Mouse (Mus musculus) CH12.LX (cell line): ENCODE results near the gene Cyp11a1. TPM values are rescaled to one million over a fixed set of nuclear protein-coding genes. Genes with fewer than 3 reads are reported as not detected.

ENCODE experiments used
- DNase-seq: peaks from one replicate; pipeline ENCODE4 v3.0.0-alpha.2; 2013; ENCODE audit errors: extremely low read depth
- H3K27ac ChIP-seq: 2 replicates; pipeline ENCODE4 v1.5.1; 2012; ENCODE audit warnings: low read depth, mild to moderate bottlenecking, control low read depth, moderate library complexity; ENCODE audit not compliant: insufficient read depth
- H3K27me3 ChIP-seq: replicated peaks from 2 replicates; pipeline ENCODE3; 2012; ENCODE audit warnings: inconsistent platforms
- H3K36me3 ChIP-seq, 2 experiments: replicated peaks in 1 of 2; 2 replicates each; pipeline versions ENCODE3 to v1.6.1; 2012; ENCODE audit warnings: inconsistent platforms in 1 of 2, low read length in 1 of 2, mild to moderate bottlenecking in 1 of 2, mixed read lengths in 1 of 2, moderate library complexity in 1 of 2; ENCODE audit not compliant: control insufficient read depth in 1 of 2, insufficient read depth in 1 of 2
- H3K4me1 ChIP-seq, 2 experiments: 2 replicates each; pipeline ENCODE4 v1.6.1; 2012; ENCODE audit warnings: inconsistent platforms in 1 of 2, moderate library complexity in 1 of 2; ENCODE audit not compliant: insufficient read depth in 2 of 2, control insufficient read depth in 1 of 2
- H3K4me2 ChIP-seq: 2 replicates; pipeline ENCODE4 v1.6.1; 2012; ENCODE audit warnings: low read depth, mild to moderate bottlenecking, control low read depth; ENCODE audit not compliant: poor library complexity, insufficient read depth, severe bottlenecking
- H3K4me3 ChIP-seq, 3 experiments: fragments of 150-350 bp in 1 of 3; sonication (generic) in 1 of 3; replicated peaks in 1 of 3; 2 replicates each; pipeline versions ENCODE3 to v1.5.1; 2011 to 2012; ENCODE audit warnings: low read depth in 2 of 3, low read length in 2 of 3, mild to moderate bottlenecking in 2 of 3, moderate library complexity in 2 of 3, control low read depth in 1 of 3, improper control_type of control experiment in 1 of 3, inconsistent platforms in 1 of 3, mixed read lengths in 1 of 3; ENCODE audit not compliant: poor library complexity in 1 of 3
- H3K79me2 ChIP-seq: replicated peaks from 2 replicates; pipeline ENCODE4 v1.6.1; 2012; ENCODE audit warnings: mild to moderate bottlenecking, moderate library complexity; ENCODE audit not compliant: control insufficient read depth, poor library complexity, insufficient read depth, severe bottlenecking; ENCODE audit errors: extremely low read depth
- H3K9ac ChIP-seq: 2 replicates; pipeline ENCODE4 v1.6.1; 2012; ENCODE audit warnings: low read depth, mild to moderate bottlenecking, control low read depth, moderate library complexity; ENCODE audit not compliant: insufficient read depth
- H3K9me3 ChIP-seq: replicated peaks from 2 replicates; pipeline ENCODE3; 2012; ENCODE audit warnings: low read length, inconsistent platforms, mixed read lengths
- CHD1 ChIP-seq: IDR thresholded peaks from 2 replicates; pipeline ENCODE4 v1.6.1; 2012; ENCODE audit warnings: low read depth, low read length, improper control_type of control experiment, inconsistent platforms
- CHD2 ChIP-seq: IDR thresholded peaks from 2 replicates; pipeline ENCODE4 v1.6.1; 2011; ENCODE audit warnings: low read length, improper control_type of control experiment
- CTCF ChIP-seq, 2 experiments: IDR thresholded peaks in 1 of 2; conservative IDR thresholded peaks in 1 of 2; 2 replicates each; pipeline ENCODE4 v1.5.1; 2011 to 2012; ENCODE audit warnings: low read depth in 2 of 2, low read length in 2 of 2, improper control_type of control experiment in 1 of 2, inconsistent platforms in 1 of 2, mild to moderate bottlenecking in 1 of 2, moderate library complexity in 1 of 2
- E2F4 ChIP-seq: IDR thresholded peaks from 2 replicates; pipeline ENCODE4 v1.6.1; 2011; ENCODE audit warnings: low read depth, low read length, improper control_type of control experiment; ENCODE audit not compliant: insufficient replicate concordance
- ELF1 ChIP-seq: IDR thresholded peaks from 2 replicates; pipeline ENCODE4 v1.6.1; 2014; ENCODE audit warnings: low read depth, mild to moderate bottlenecking, inconsistent platforms, low read length, improper control_type of control experiment
- EP300 ChIP-seq: IDR thresholded peaks from 2 replicates; pipeline ENCODE4 v1.6.1; 2011; ENCODE audit warnings: low read length, improper control_type of control experiment
- GABPA ChIP-seq: IDR thresholded peaks from 2 replicates; pipeline ENCODE4 v1.6.1; 2012; ENCODE audit warnings: low read depth, low read length, improper control_type of control experiment, inconsistent platforms; ENCODE audit not compliant: insufficient replicate concordance
- HCFC1 ChIP-seq: IDR thresholded peaks from 2 replicates; pipeline ENCODE4 v1.6.1; 2012; ENCODE audit warnings: low read depth, mild to moderate bottlenecking, inconsistent platforms, low read length, improper control_type of control experiment
- IRF4 ChIP-seq: IDR thresholded peaks from 2 replicates; pipeline ENCODE4 v1.6.1; 2014; ENCODE audit warnings: low read depth, mild to moderate bottlenecking, inconsistent platforms, low read length, improper control_type of control experiment
- JUN ChIP-seq: IDR thresholded peaks from 2 replicates; pipeline ENCODE4 v1.6.1; 2011; ENCODE audit warnings: low read depth, mild to moderate bottlenecking, low read length, improper control_type of control experiment, moderate library complexity; ENCODE audit not compliant: insufficient read depth
- KAT2A ChIP-seq: IDR thresholded peaks from 2 replicates; pipeline ENCODE4 v1.6.1; 2012; ENCODE audit warnings: low read length, improper control_type of control experiment, inconsistent platforms; ENCODE audit not compliant: insufficient replicate concordance
- MAZ ChIP-seq: IDR thresholded peaks from 2 replicates; pipeline ENCODE4 v1.6.1; 2012; ENCODE audit warnings: low read depth, mild to moderate bottlenecking, inconsistent platforms, low read length, improper control_type of control experiment, moderate library complexity
- MXI1 ChIP-seq: IDR thresholded peaks from 2 replicates; pipeline ENCODE4 v1.6.1; 2011; ENCODE audit warnings: mild to moderate bottlenecking, low read depth, low read length, improper control_type of control experiment
- NRF1 ChIP-seq: IDR thresholded peaks from 2 replicates; pipeline ENCODE4 v1.6.1; 2014; ENCODE audit warnings: low read depth, mild to moderate bottlenecking, inconsistent platforms, low read length, improper control_type of control experiment, moderate library complexity
- PAX5 ChIP-seq: IDR thresholded peaks from 2 replicates; pipeline ENCODE4 v1.6.1; 2012; ENCODE audit warnings: low read length, inconsistent platforms, mixed read lengths
- POLR2A ChIP-seq: IDR thresholded peaks from 2 replicates; pipeline ENCODE4 v1.6.1; 2011; ENCODE audit warnings: low read depth, mild to moderate bottlenecking, improper control_type of control experiment, low read length
- POLR2AphosphoS2 ChIP-seq: IDR thresholded peaks from 2 replicates; pipeline ENCODE4 v1.6.1; 2011; ENCODE audit warnings: low read depth, low read length, improper control_type of control experiment
- RAD21 ChIP-seq: IDR thresholded peaks from 2 replicates; pipeline ENCODE4 v1.6.1; 2011; ENCODE audit warnings: low read depth, mild to moderate bottlenecking, low read length, improper control_type of control experiment, moderate library complexity
- SIN3A ChIP-seq: IDR thresholded peaks from 2 replicates; pipeline ENCODE4 v1.6.1; 2012; ENCODE audit warnings: low read length, improper control_type of control experiment, inconsistent platforms
- SMC3 ChIP-seq: IDR thresholded peaks from 2 replicates; pipeline ENCODE4 v1.6.1; 2011; ENCODE audit warnings: low read depth, low read length, improper control_type of control experiment
- TBP ChIP-seq: conservative IDR thresholded peaks from 2 replicates; pipeline ENCODE4 v1.6.1; 2011; ENCODE audit warnings: low read depth, low read length, improper control_type of control experiment
- TCF12 ChIP-seq: IDR thresholded peaks from 2 replicates; pipeline ENCODE4 v1.6.1; 2014; ENCODE audit warnings: low read depth, mild to moderate bottlenecking, inconsistent platforms, low read length, improper control_type of control experiment
- UBTF ChIP-seq: IDR thresholded peaks from 2 replicates; pipeline ENCODE4 v1.6.1; 2012; ENCODE audit warnings: low read depth, mild to moderate bottlenecking, inconsistent platforms, low read length, improper control_type of control experiment, moderate library complexity
- USF2 ChIP-seq: conservative IDR thresholded peaks from 2 replicates; pipeline ENCODE4 v1.6.1; 2011; ENCODE audit warnings: low read depth, low read length, improper control_type of control experiment
- ZC3H11A ChIP-seq: IDR thresholded peaks from 2 replicates; pipeline ENCODE4 v1.6.1; 2012; ENCODE audit warnings: low read depth, mild to moderate bottlenecking, inconsistent platforms, low read length, improper control_type of control experiment
- ZKSCAN1 ChIP-seq: IDR thresholded peaks from 2 replicates; pipeline ENCODE4 v1.6.1; 2012; ENCODE audit warnings: low read depth, inconsistent platforms, low read length, improper control_type of control experiment, borderline replicate concordance
- ZMIZ1 ChIP-seq: IDR thresholded peaks from 2 replicates; pipeline ENCODE4 v1.6.1; 2012; ENCODE audit warnings: low read depth, mild to moderate bottlenecking, inconsistent platforms, low read length, improper control_type of control experiment
- ZNF384 ChIP-seq: IDR thresholded peaks from 2 replicates; pipeline ENCODE4 v1.6.1; 2012; ENCODE audit warnings: low read depth, low read length, improper control_type of control experiment, inconsistent platforms
- dilution Hi-C: fragments of 300-500 bp; cut with MboI; formaldehyde crosslinking; loops from 2 replicates; pipeline ENCODE4 v1.14.3; 2020; ENCODE audit warnings: low sequenced_read_pairs; ENCODE audit not compliant: extremely low pct_unique_long_range_greater_than_20kb, extremely low pct_ligation_motif_present
- in situ Hi-C: fragments of 300-500 bp; cut with MboI; formaldehyde crosslinking; loops from 3 replicates; pipeline ENCODE4 v1.14.3; 2019; ENCODE audit warnings: low sequenced_read_pairs, low pct_ligation_motif_present, low pct_unique_long_range_greater_than_20kb, mixed read lengths
- polyA plus RNA-seq: library from polyadenylated mRNA; unstranded; fragments of >175 nt; gene quantifications from 2 replicates; pipeline ENCODE4 v1.2.1, GENCODE M21; 2012; ENCODE audit warnings: low read depth; ENCODE audit not compliant: insufficient read length
- total RNA-seq, 2 experiments: library from RNA; depleted of rRNA; stranded (reverse); fragments of 300-350 nt in 1 of 2; fragments of >200 nt in 1 of 2; gene quantifications; 2 replicates each; pipeline ENCODE4 v1.2.3; 2012 to 2014

Cyp11a1 gene
- total and polyA plus RNA-seq, 3 experiments = 2.6 to 12.8 (median 9.0) TPM

DNA sequence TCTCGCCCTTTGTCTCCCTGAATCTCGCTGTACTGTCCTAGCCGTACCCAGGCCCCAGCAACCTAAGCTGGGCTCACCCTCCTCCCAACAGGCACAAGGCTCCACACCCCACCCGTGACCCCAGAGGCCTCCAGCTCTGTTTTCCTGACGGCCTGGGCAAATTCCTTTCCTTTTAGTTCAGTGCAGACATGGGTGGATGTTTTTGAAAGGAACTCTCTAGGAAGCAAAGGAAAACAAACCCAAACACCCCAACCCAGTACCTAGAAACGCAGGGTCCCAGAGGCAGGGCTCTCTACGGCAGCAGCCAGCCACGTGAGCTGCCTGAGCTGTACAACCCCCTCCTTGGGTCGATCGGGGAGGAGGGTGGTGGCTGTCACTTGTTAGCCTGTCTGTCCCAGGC lies 36.2 kb downstream of the Cyp11a1 start:
- DNase-seq = no peak
- Histone ChIP-seq H3K4me1 (peaks cover 8 to 29% of the 10 kb centered on the region in 2 experiments; a peak in 3 of 4 replicates), H3K9ac (no peak overlapping the region), H3K9me3 (no peaks in the 10 kb centered on the region), H3K79me2 (no peaks in the 10 kb centered on the region), H3K36me3 (no peaks in the 10 kb centered on the region), H3K4me3 (no peak overlapping the region), H3K27ac (no peak overlapping the region), H3K4me2 (no peak overlapping the region), H3K27me3 (peaks cover 2% of the 10 kb centered on the region)
- in situ Hi-C loops (no loop called here), dilution Hi-C loops (no loop called here)
- TF ChIP-seq GABPA (no peak), PAX5 (no peak), CHD2 (no peak), CTCF (conservative IDR thresholded peaks at IDR 0.05 in 1 of 2, IDR thresholded peaks at IDR 0.05 in 1 of 2; ENCODE audit: low read depth in 2 of 2, low read length in 2 of 2) (no peak)

DNA sequence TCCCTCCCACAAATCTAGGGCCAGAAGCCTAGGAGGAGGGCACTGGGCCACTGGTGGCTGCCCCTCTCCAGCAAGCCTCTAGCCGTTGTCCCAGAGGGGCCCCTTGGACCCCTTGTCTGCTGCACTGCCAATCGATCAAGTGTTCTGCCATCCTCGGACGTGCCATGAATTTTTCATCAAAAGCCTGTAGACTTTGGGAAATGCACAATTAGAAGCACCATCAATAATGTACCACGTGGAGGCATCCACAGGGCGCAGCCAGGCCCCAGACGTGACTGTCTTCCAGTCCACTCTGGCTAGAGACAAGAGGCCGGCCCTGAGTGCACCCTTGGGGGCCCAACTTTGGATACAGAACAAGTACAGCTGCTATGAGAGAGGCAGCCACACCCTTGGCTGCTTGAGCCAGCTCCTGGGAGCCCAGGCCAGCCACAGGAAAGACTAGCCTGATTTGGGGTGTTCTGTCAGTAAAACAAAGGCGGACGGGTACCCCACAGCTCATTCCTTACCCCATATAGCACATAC lies 37.3 kb downstream of the Cyp11a1 start:
- H3K27ac ChIP-seq = no peak overlapping the region
- in situ Hi-C loops = no loop called here

GRCm38 (mm10) chr9:58044828-58045227 lies 38.6 kb downstream of the Cyp11a1 start:
- H3K4me2 ChIP-seq = no peak overlapping the region
- in situ Hi-C loops = no loop called here

More for the DNA sequence above, 37.3 kb downstream of the Cyp11a1 start:
- Histone ChIP-seq H3K79me2 (no peaks in the 10 kb centered on the region), H3K4me2 (no peak overlapping the region), H3K4me3 (no peak overlapping the region), H3K36me3 (no peaks in the 10 kb centered on the region), H3K9ac (no peak overlapping the region), H3K4me1 (peaks cover 13 to 41% of the 10 kb centered on the region in 2 experiments), H3K9me3 (no peaks in the 10 kb centered on the region), H3K27me3 (no peaks in the 10 kb centered on the region)
- TF ChIP-seq JUN (no peak), ZKSCAN1 (no peak), MXI1 (no peak), E2F4 (no peak), POLR2AphosphoS2 (no peak), CHD1 (no peak), ZC3H11A (no peak), KAT2A (no peak), USF2 (no peak)
- no peak for DNase-seq
- dilution Hi-C loops = no loop called here

More at GRCm38 (mm10) chr9:58044828-58045227, 38.6 kb downstream of the Cyp11a1 start:
- Histone ChIP-seq H3K79me2 (no peaks in the 10 kb centered on the region), H3K36me3 (no peaks in the 10 kb centered on the region), H3K4me3 (no peak overlapping the region), H3K27ac (no peak overlapping the region), H3K27me3 (peaks cover 3% of the 10 kb centered on the region), H3K9me3 (no peaks in the 10 kb centered on the region), H3K4me1 (peaks cover 13 to 45% of the 10 kb centered on the region in 2 experiments), H3K9ac (no peak overlapping the region)
- DNase-seq = no peak
- dilution Hi-C loops = no loop called here
- TF ChIP-seq KAT2A = no peak
- TF ChIP-seq ELF1 = no peak
- no peak for TF ChIP-seq HCFC1
- no peak for TF ChIP-seq MXI1
- no peak for TF ChIP-seq IRF4
- TF ChIP-seq ZMIZ1 = no peak
- no peak for TF ChIP-seq CHD1
- no peak for TF ChIP-seq UBTF
- no peak for TF ChIP-seq PAX5
- no peak for TF ChIP-seq EP300
- no peak for TF ChIP-seq SIN3A
- TF ChIP-seq NRF1 = no peak
- TF ChIP-seq TBP = no peak
- no peak for TF ChIP-seq SMC3
- no peak for TF ChIP-seq MAZ
- no peak for TF ChIP-seq RAD21
- no peak for TF ChIP-seq ZNF384
- TF ChIP-seq CHD2 = no peak
- TF ChIP-seq TCF12 = no peak
- TF ChIP-seq POLR2A = no peak
